Mouse (Mus musculus) embryo, embryonic 9.5 days (tissue): ENCODE measurements around the gene Cacna1h.
A peak's percentile ranks its signal among the peaks of the same experiment; 100 is the strongest.

Source experiments
- DNase-seq: peaks from one replicate; pipeline ENCODE4 v3.0.0-alpha.2; 2017; ENCODE audit errors: extremely low spot score

Gene Cacna1h

GRCm38 (mm10) chr17:25445841-25446240 lies 12.3 kb upstream of the Cacna1h start:
- DNase-seq, result no peak

- DNase-seq, result no peak
Observed at GRCm38 (mm10) chr17:25445074-25445473, 11.5 kb upstream of the Cacna1h start.

- DNase-seq, result no peak
Observed at GRCm38 (mm10) chr17:25442889-25443288, 9.3 kb upstream of the Cacna1h start.

DNA sequence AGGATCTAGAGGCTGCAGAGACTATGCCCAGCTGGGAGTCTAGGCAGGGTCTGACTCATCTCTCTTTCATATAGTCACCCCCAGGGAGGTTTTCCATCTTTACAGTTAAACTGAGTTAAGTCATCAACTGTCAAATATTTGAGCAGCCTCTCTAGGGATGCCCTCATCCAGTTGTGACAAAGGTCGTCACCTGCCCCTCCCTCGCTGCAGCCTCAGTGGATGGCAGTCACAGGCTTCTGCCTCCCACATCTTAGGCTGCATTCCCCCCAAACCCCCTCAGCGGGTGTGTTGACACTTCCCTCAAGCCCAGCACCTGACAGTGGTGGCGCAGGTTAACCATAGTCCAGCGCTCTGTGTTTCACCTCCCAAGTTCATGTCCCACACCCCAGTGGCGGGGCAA lies 7.8 kb upstream of the Cacna1h start:
- DNase-seq, result no peak

DNA sequence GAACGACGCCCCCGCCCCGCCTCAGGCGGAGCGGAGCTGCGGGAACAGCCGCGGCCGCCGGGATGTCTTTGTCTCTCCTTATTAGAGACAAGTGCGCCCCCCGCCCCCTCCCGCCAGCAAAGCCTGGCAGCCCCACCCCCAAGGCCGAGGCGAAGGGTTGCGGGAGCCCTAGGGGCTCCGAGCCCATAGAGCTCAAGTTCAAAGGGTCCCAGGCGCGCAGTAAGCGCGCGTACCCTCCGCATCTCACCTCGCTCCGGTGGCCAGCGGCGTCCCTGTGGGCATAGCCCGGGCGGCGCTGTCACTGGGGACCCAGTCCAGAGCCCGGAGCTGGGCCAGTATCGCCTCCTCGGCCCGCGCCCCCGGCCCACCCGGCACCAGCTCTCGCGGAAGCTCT lies 363 bp downstream of the Cacna1h start:
- DNase-seq, result no peak

- peak; percentile 39 for DNase-seq
Observed at GRCm38 (mm10) chr17:25432433-25433181, 976 bp downstream of the Cacna1h start.

GRCm38 (mm10) chr17:25430534-25430933 lies 3.0 kb downstream of the Cacna1h start:
- DNase-seq, result no peak

GRCm38 (mm10) chr17:25429886-25430285 lies 3.7 kb downstream of the Cacna1h start:
- DNase-seq, result no peak

DNA sequence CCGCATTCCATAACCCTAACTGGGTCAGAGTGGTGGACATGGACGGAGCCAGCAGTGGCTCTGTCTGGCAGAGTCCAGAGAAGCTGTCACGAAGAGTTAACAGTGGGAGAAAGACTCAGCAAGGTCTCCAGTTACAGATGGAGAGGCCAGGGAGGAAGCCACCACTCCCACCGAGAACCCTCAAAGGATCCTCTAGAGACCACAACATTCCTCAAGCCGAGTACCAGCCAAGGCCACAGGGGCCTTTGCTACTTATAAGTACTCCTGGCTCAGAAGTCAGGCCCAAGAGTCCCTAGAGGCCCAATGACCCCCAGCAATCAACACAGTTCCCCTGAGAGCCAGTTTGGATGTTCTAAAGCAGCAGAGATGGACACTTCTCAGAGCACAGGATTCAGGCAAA lies 4.3 kb downstream of the Cacna1h start:
- DNase-seq, result no peak

DNA sequence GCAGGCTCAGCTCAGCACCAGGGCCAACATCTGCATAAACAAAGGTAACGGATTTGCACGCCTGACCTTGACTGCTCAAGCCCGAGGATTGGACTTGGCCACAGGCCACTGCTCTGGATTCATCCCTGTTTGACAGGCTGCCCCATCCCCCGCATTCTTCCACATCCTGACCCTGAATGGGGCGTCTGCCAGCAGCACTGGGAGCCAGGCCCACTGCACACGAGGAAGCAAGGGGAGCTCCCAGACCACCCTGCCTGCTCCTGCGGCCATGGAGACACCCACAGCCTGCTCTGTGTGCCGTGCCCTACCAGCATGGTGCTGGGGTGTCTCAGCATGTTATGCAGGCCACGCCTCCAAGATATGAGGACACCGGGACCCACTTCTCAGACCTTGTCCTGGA lies 6.1 kb downstream of the Cacna1h start:
- no peak for DNase-seq

DNA sequence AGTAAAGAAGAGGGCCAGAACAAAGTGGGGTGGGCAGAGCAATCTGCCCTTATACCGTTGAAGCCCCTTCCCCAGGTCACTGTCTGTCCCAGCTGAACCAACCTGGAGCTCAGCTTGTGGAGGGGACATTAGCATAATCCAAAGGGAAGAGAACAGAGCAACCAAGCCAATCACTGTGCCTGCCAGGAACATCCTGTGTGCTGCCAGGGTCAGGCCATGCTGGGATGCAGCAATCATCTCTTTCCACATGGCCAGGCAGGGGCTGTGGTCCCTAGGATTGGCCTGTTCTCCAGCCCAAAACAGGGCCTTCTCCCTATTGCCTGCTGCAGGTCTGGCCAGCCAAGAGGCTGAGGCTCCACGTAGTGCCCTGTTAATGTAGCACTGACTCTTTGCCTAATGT lies 7.6 kb downstream of the Cacna1h start:
- no peak for DNase-seq

DNA sequence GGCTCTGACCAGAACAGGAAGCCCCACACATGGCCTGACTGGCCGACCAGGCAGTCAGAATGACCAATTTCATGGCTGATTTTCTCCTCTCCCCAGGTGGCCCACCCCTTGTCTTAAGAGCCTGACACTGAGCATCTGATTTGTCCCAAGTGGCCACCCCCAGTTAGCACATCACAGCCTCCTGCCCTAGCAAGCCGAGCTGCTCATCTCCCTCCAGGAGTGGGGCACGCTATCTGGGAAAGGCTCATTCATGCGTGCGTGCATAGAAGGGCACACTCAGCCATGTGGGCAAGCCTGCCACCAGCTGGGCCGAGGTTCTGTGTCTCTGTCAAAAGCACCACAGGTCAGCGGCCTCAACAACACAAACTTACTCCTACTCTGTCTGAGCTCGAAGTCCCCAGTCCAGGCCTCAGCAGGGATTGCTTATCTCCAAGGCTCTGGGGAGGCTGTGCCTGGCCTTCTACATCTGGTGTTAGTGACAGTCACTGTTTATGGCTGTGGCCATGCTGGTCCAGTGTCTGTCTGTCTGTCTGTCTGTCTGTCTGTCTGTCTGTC lies 9.0 kb downstream of the Cacna1h start:
- DNase-seq, result no peak

- no peak for DNase-seq
Observed at GRCm38 (mm10) chr17:25420998-25421397, 12.6 kb downstream of the Cacna1h start.

- DNase-seq, result no peak
Observed at GRCm38 (mm10) chr17:25418926-25419325, 14.7 kb downstream of the Cacna1h start.

DNA sequence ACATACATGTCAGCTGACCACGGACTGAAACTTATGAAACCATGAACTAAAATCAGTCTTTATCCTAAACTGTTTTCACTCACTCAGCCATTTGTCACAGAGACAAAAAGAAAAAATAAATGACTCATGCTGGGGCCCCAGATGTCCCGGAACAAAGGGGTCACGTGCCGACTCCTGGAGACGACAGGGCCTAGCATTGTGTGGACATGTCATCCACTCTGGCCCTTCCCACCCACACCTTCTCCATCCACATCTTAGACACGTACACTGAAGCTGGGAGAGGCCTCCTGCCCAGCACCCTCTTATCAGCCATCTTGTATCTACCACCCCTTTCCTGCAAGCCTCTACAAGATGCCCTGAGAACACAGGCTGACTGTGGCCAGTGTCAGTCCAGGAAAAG lies 15.6 kb downstream of the Cacna1h start:
- DNase-seq, result no peak

- no peak for DNase-seq
Observed at GRCm38 (mm10) chr17:25416219-25416618, 17.4 kb downstream of the Cacna1h start.

DNA sequence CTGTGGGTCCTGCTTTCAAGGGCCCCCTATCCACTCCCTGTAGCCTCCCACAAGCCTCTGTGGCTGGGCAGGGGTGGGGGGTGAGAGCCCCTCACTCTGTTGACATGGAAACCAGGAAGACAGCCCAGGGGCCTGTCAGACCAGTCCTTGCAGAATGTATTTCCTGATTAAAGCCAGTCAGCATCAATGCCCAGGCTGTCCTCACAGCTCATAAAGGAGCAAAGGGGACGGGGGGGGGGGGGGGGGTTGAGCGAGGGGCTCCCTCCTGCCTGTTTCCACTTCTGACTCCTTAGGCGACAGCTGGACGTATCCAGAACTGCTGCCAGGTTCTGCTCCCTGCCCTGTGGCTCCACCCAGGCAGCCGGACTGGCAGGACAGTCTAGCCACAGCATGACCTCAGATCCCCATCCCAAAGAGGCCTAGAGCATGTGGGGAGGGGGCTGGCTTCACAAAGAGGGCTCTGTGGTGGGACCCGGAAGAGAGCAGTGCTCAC lies 18.1 kb downstream of the Cacna1h start:
- DNase-seq, result peak; percentile 68

- no peak for DNase-seq
Observed at GRCm38 (mm10) chr17:25414917-25415316, 18.7 kb downstream of the Cacna1h start.

- DNase-seq, result no peak
Observed at GRCm38 (mm10) chr17:25414209-25414608, 19.4 kb downstream of the Cacna1h start.

GRCm38 (mm10) chr17:25411251-25411650 lies 22.3 kb downstream of the Cacna1h start:
- DNase-seq, result no peak

DNA sequence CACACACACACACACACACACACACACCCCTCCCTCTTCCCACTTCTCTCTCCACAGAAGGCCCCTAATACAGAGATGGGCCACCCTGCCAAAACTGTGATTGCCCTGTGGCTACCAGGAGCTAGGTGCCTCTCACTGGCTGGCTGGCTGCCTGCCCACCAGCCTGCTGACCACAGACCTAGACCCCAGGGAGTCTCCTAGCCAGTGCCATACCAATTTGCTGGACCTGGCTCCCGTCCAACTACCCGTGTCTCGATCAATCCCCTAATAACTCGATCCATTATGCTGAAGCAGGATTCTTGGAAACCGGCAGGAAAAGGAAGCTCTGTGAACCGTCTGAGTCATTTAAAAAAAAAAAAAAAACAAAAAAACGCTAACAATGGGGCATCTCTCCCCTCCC lies 22.8 kb downstream of the Cacna1h start:
- no peak for DNase-seq

GRCm38 (mm10) chr17:25410180-25410579 lies 23.4 kb downstream of the Cacna1h start:
- no peak for DNase-seq

DNA sequence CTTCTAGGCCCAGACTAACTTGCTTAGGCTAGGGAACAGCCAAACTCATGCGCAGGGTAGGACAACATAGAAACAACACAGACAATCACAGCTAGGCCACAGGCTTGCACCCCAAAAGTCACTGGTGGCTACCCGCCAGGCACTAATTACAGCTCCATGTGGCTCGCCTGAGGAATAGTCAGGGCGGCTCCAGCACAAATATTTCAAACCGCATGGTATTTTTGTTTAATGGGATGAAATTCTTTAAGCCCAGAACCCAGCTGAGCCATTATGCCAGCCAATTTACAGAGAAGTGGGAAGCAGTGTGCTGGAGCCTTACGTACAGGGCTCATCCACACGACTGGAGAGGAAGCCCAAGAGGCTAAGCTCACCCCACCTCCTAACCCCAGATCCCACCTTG lies 24.0 kb downstream of the Cacna1h start:
- DNase-seq, result no peak
